Mouse (Mus musculus) kidney, postnatal 0 days (tissue): ENCODE measurements around the gene Lrrc8c. TPM values are rescaled to one million over a fixed set of nuclear protein-coding genes. Genes with fewer than 3 reads are reported as not detected.
"Not testable (repeated sequence)": the region's sequence is repeated elsewhere in the genome, so short reads cannot be mapped to it uniquely, and the experiment has no call there.

ENCODE experiments used
- ATAC-seq: fragments of 200-750 bp; cut with Nextera tagmentation; replicated peaks from 2 replicates; pipeline ENCODE4 v1.8.0; 2017; ENCODE audit warnings: low read depth, moderate number of reproducible peaks, moderate TSS enrichment, moderate library complexity; ENCODE audit not compliant: low FRiP score
- DNase-seq: peaks from one replicate; pipeline ENCODE4 v3.0.0-alpha.2; 2016; ENCODE audit warnings: low spot score
- H3K27ac ChIP-seq: fragments of 300-500 bp; sonication (generic); 2 replicates; pipeline ENCODE4 v1.5.1; 2014; ENCODE audit warnings: mild to moderate bottlenecking
- H3K27me3 ChIP-seq: fragments of 300-500 bp; sonication (generic); 2 replicates; pipeline ENCODE4 v1.6.1; 2014; ENCODE audit warnings: low read length, mixed read lengths; ENCODE audit not compliant: insufficient read depth
- H3K36me3 ChIP-seq: fragments of 300-500 bp; sonication (generic); 2 replicates; pipeline ENCODE4 v1.6.1; 2014; ENCODE audit warnings: low read length, mixed read lengths; ENCODE audit not compliant: insufficient read depth
- H3K4me1 ChIP-seq: fragments of 300-500 bp; sonication (generic); replicated peaks from 2 replicates; pipeline ENCODE4 v1.6.1; 2014; ENCODE audit warnings: antibody characterized with exemption, low read length, mixed read lengths; ENCODE audit not compliant: insufficient read depth
- H3K4me2 ChIP-seq: fragments of 300-500 bp; sonication (generic); 2 replicates; pipeline ENCODE4 v1.6.1; 2014; ENCODE audit warnings: mild to moderate bottlenecking, low read length, moderate library complexity, mixed read lengths
- H3K4me3 ChIP-seq: fragments of 300-500 bp; sonication (generic); replicated peaks from 2 replicates; pipeline ENCODE4 v1.5.1; 2014; ENCODE audit warnings: low read depth, low read length
- H3K9ac ChIP-seq: fragments of 300-500 bp; sonication (generic); 2 replicates; pipeline ENCODE4 v1.6.1; 2014; ENCODE audit warnings: low read depth, low read length
- H3K9me3 ChIP-seq: fragments of 300-500 bp; sonication (generic); replicated peaks from 2 replicates; pipeline ENCODE4 v1.6.1; 2016; ENCODE audit warnings: low read length, inconsistent platforms, mixed read lengths
- CTCF ChIP-seq: IDR thresholded peaks from 2 replicates; pipeline ENCODE4 v1.5.1; 2016; ENCODE audit warnings: antibody characterized with exemption, low read depth, mild to moderate bottlenecking, moderate library complexity
- WGBS: fragments of 180-500 bp; shearing (Covaris S2); extraction: QIAGEN DNeasy Blood & Tissue Kit; methylation state at CpG from one replicate; pipeline ENCODE4 v1.1.7; 2014; 5-methylcytosine and 5-hydroxymethylcytosine counted together
- polyA plus RNA-seq: library from polyadenylated mRNA; unstranded; fragments of >200 nt; fragmentation: Nextera tagmentation; extraction: Ambion mirVana; gene quantifications from 2 replicates; pipeline ENCODE4 v1.2.1, GENCODE M21; 2015

Gene Lrrc8c
- polyA plus RNA-seq, 1 experiment from 2014 or later = 14.8 TPM

GRCm38 (mm10) chr5:105627093-105627492 is 107.9 kb downstream of the Lrrc8c start:
- TF ChIP-seq CTCF = no peak
- 79% methylated on average over 5 of the region's 5 CpGs for WGBS
- Histone ChIP-seq H3K4me1 (0 out of 2 replicates have a peak, but pooled peaks cover 4% of the 10 kb centered on the region), H3K4me2 (no peak overlapping the region), H3K36me3 (no peaks in the 10 kb centered on the region), H3K27me3 (no peaks in the 10 kb centered on the region), H3K9me3 (no peaks in the 10 kb centered on the region), H3K4me3 (no peak overlapping the region), H3K27ac (no peak overlapping the region), H3K9ac (no peak overlapping the region)
- DNase-seq (no peak), ATAC-seq (no peak)

- DNase-seq = no peak
- Histone ChIP-seq H3K4me3 (no peak overlapping the region), H3K9me3 (no peaks in the 10 kb centered on the region), H3K27me3 (no peaks in the 10 kb centered on the region), H3K4me2 (no peak overlapping the region), H3K4me1 (0 out of 2 replicates have a peak, but pooled peaks cover 4% of the 10 kb centered on the region), H3K36me3 (no peaks in the 10 kb centered on the region), H3K9ac (no peak overlapping the region), H3K27ac (no peak overlapping the region)
- WGBS = 69% methylated on average over 1 of the region's 1 CpGs
- no peak for TF ChIP-seq CTCF
- no peak for ATAC-seq
Observed at GRCm38 (mm10) chr5:105629955-105630354, 110.8 kb downstream of the Lrrc8c start.

GRCm38 (mm10) chr5:105632066-105632465 is 112.9 kb downstream of the Lrrc8c start:
- Histone ChIP-seq H3K9me3 (no peaks in the 10 kb centered on the region), H3K4me3 (no peak overlapping the region), H3K9ac (no peak overlapping the region), H3K27ac (no peak overlapping the region), H3K4me2 (no peak overlapping the region), H3K4me1 (0 out of 2 replicates have a peak, but pooled peaks cover 4% of the 10 kb centered on the region), H3K36me3 (no peaks in the 10 kb centered on the region), H3K27me3 (no peaks in the 10 kb centered on the region)
- 84% methylated on average over 10 of the region's 10 CpGs for WGBS
- ATAC-seq (no peak), DNase-seq (no peak)
- TF ChIP-seq CTCF = no peak

GRCm38 (mm10) chr5:105635576-105635975 is 116.4 kb downstream of the Lrrc8c start:
- H3K4me3 ChIP-seq = no peak overlapping the region
- H3K4me2 ChIP-seq = no peak overlapping the region
- no peaks in the 10 kb centered on the region for H3K27me3 ChIP-seq
- no peaks in the 10 kb centered on the region for H3K9me3 ChIP-seq
- no peaks in the 10 kb centered on the region for H3K36me3 ChIP-seq
- no peak overlapping the region for H3K9ac ChIP-seq
- no peak for ATAC-seq
- no peak for DNase-seq
- no peak for TF ChIP-seq CTCF
- 65% methylated on average over 6 of the region's 6 CpGs for WGBS
- no peaks in the 10 kb centered on the region for H3K4me1 ChIP-seq
- no peak overlapping the region for H3K27ac ChIP-seq

- WGBS = 75% methylated on average over 11 of the region's 11 CpGs
- ATAC-seq = no peak
- H3K36me3 ChIP-seq = no peaks in the 10 kb centered on the region
- no peak overlapping the region for H3K4me2 ChIP-seq
- no peak for DNase-seq
- no peak overlapping the region for H3K4me3 ChIP-seq
- H3K27me3 ChIP-seq = no peaks in the 10 kb centered on the region
- TF ChIP-seq CTCF = no peak
- no peaks in the 10 kb centered on the region for H3K4me1 ChIP-seq
- no peak overlapping the region for H3K9ac ChIP-seq
- no peak overlapping the region for H3K27ac ChIP-seq
- H3K9me3 ChIP-seq = no peaks in the 10 kb centered on the region
Observed at GRCm38 (mm10) chr5:105636484-105637191, 117.5 kb downstream of the Lrrc8c start.

GRCm38 (mm10) chr5:105638266-105638665 is 119.1 kb downstream of the Lrrc8c start:
- H3K9me3 ChIP-seq, H3K27me3 ChIP-seq, H3K36me3 ChIP-seq, H3K4me3 ChIP-seq, H3K9ac ChIP-seq, H3K27ac ChIP-seq, ATAC-seq, DNase-seq, H3K4me2 ChIP-seq, H3K4me1 ChIP-seq: not testable (repeated sequence)
- 96% methylated on average over 2 of the region's 2 CpGs for WGBS

GRCm38 (mm10) chr5:105638916-105639315 is 119.7 kb downstream of the Lrrc8c start:
- ATAC-seq = no peak
- H3K4me2 ChIP-seq = no peak overlapping the region
- TF ChIP-seq CTCF = no peak
- no peaks in the 10 kb centered on the region for H3K9me3 ChIP-seq
- H3K9ac ChIP-seq = no peak overlapping the region
- 91% methylated on average over 6 of the region's 6 CpGs for WGBS
- no peaks in the 10 kb centered on the region for H3K27me3 ChIP-seq
- no peak overlapping the region for H3K4me3 ChIP-seq
- no peak overlapping the region for H3K27ac ChIP-seq
- H3K4me1 ChIP-seq = no peaks in the 10 kb centered on the region
- H3K36me3 ChIP-seq = no peaks in the 10 kb centered on the region
- DNase-seq = no peak
